10 mouse cellular contexts compared by ENCODE assay signal in the genomic region with DNA sequence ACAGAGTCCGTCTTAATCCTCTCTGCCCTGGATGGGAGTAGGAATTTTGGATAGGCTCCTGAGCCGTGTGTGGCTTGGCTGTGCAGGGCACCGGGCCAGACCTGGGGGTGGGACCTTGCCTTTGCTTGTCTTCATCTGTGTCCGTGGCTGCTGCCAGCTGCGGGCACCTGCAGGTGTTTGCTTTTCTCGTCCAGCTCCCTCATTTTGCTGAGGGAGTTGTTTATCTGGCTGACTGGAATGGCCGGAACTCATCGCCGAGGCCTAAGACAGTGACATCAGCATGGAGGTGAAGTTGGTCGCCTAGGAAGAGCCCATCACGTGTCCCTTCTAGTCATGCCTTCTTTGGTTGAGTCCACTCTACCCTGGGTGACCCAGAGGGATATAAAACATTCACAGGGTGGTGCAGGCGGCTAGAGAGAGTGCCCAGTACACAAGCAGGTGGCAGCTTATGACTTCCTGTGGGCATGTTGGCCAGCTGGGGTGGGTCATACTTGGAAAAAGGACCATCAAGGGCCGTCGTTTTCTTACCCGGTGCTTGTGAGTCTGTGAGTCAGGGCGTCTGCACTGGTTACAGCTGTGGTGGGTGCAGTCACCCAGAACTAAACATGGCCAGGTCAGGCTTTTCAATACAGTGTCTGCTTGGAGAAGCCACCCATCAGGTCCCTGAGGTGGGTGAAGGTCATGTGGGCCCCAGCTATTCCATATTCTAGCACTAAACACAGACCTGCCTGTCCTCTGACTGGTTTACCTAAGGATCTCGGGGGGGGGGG. TPM values are rescaled to one million over a fixed set of nuclear protein-coding genes. Genes with fewer than 3 reads are reported as not detected.
A peak's percentile ranks its signal among the peaks of the same experiment; 100 is the strongest.
DNase-seq lines count a peak whose midpoint lies in the region; ATAC-seq lines count a peak whose summit lies in the region.
"Had no signal": no experiment of that assay in that cellular context is flagged by ENCODE, and none has a peak within 500 bp of the region (broad histone marks: within the 10 kb centered on the region; RNA-seq: fewer than 3 reads in every experiment).

No protein-coding gene starts in this region.

- WGBS in embryonic facial prominence, embryonic 15.5 days = 74% methylated on average over 17 of the region's 17 CpGs
- WGBS in intestine, embryonic 16.5 days = 66% methylated on average over 17 of the region's 17 CpGs
- WGBS in midbrain, embryonic 16.5 days = 67% methylated on average over 17 of the region's 17 CpGs
- 78% methylated on average over 17 of the region's 17 CpGs for WGBS in heart, embryonic 10.5 days

- peaks cover 18% of the 10 kb centered on the region for H3K36me3 ChIP-seq in embryonic facial prominence, embryonic 15.5 days
- H3K36me3 ChIP-seq in intestine, embryonic 16.5 days (ENCODE audit: control insufficient read depth, insufficient read depth, low read length) = peaks cover 6% of the 10 kb centered on the region
- H3K36me3 ChIP-seq in midbrain, embryonic 16.5 days (ENCODE audit: control insufficient read depth, insufficient read depth, low read length) = peaks cover 16% of the 10 kb centered on the region; the same call in 1 of the 2 replicates
- peaks cover 49% of the 10 kb centered on the region for H3K36me3 ChIP-seq in heart, embryonic 10.5 days

- peak; percentile 91 for DNase-seq in heart, adult 11 months
- no peak for DNase-seq in heart, adult 9 months (ENCODE audit: low spot score in 2 of 2)
- no peak for DNase-seq in cerebellum, adult 11-12 months
- DNase-seq in gastrocnemius, postnatal 4 days (ENCODE audit: low spot score in 2 of 2) = no peak
- no peak for DNase-seq in heart, embryonic 10.5 days (ENCODE audit: low spot score)

- H3K9ac ChIP-seq in embryonic facial prominence, embryonic 15.5 days = no peak overlapping the region
- H3K9ac ChIP-seq in intestine, embryonic 16.5 days (ENCODE audit: low read depth, low read length) = no peak overlapping the region
- H3K9ac ChIP-seq in midbrain, embryonic 16.5 days (ENCODE audit: low read depth, low read length) = peak overlapping the region; percentile 60

- peaks cover 92% of the 10 kb centered on the region for H3K4me1 ChIP-seq in embryonic facial prominence, embryonic 15.5 days
- H3K4me1 ChIP-seq in intestine, embryonic 16.5 days (ENCODE audit: control insufficient read depth, insufficient read depth, low read length) = peaks cover 86% of the 10 kb centered on the region
- peaks cover 57% of the 10 kb centered on the region for H3K4me1 ChIP-seq in midbrain, embryonic 16.5 days (ENCODE audit: control insufficient read depth, insufficient read depth, low read length)
- peaks cover 98% of the 10 kb centered on the region for H3K4me1 ChIP-seq in heart, embryonic 10.5 days

- H3K27ac ChIP-seq in embryonic facial prominence, embryonic 15.5 days (replicated peaks) = 0 out of 2 replicates have a peak overlapping the region, but pooled peaks have one; percentile 18
- peak overlapping the region; percentile 89 for H3K27ac ChIP-seq in intestine, embryonic 16.5 days (ENCODE audit: low read length)
- peak overlapping the region; percentile 93 for H3K27ac ChIP-seq in midbrain, embryonic 16.5 days (ENCODE audit: low read length)
- H3K27ac ChIP-seq in heart, embryonic 10.5 days = no peak overlapping the region

- no peaks in the 10 kb centered on the region for H3K27me3 ChIP-seq in embryonic facial prominence, embryonic 15.5 days
- no peaks in the 10 kb centered on the region for H3K27me3 ChIP-seq in intestine, embryonic 16.5 days (replicated peaks; ENCODE audit: control insufficient read depth, insufficient read depth, low read length)
- no peaks in the 10 kb centered on the region for H3K27me3 ChIP-seq in midbrain, embryonic 16.5 days (ENCODE audit: control insufficient read depth, insufficient read depth, low read depth, low read length)
- no peaks in the 10 kb centered on the region for H3K27me3 ChIP-seq in heart, embryonic 10.5 days (ENCODE audit: insufficient read depth, poor library complexity, severe bottlenecking)
- H3K27me3 ChIP-seq: megakaryocyte, embryonic 14.5 days had no signal

- no peak overlapping the region for H3K4me3 ChIP-seq in embryonic facial prominence, embryonic 15.5 days (replicated peaks)
- H3K4me3 ChIP-seq in intestine, embryonic 16.5 days (ENCODE audit: low read length) = no peak overlapping the region
- no peak overlapping the region for H3K4me3 ChIP-seq in midbrain, embryonic 16.5 days (ENCODE audit: low read depth, low read length)
- H3K4me3 ChIP-seq in heart, embryonic 10.5 days = no peak overlapping the region; the same call in 1 of the 2 replicates
- H3K4me3 ChIP-seq: megakaryocyte, embryonic 14.5 days had no signal

- ATAC-seq in embryonic facial prominence, embryonic 15.5 days (ENCODE audit: insufficient number of reproducible peaks, low FRiP score, low TSS enrichment, low read depth) = no peak
- ATAC-seq in intestine, embryonic 16.5 days = no peak
- no peak for ATAC-seq in midbrain, embryonic 16.5 days

- H3K9me3 ChIP-seq in embryonic facial prominence, embryonic 15.5 days (replicated peaks) = no peaks in the 10 kb centered on the region
- H3K9me3 ChIP-seq in intestine, embryonic 16.5 days (ENCODE audit: control insufficient read depth, low read length) = no peaks in the 10 kb centered on the region
- no peaks in the 10 kb centered on the region for H3K9me3 ChIP-seq in midbrain, embryonic 16.5 days (replicated peaks; ENCODE audit: control insufficient read depth, low read length, poor library complexity, severe bottlenecking)
- no peaks in the 10 kb centered on the region for H3K9me3 ChIP-seq in heart, embryonic 10.5 days
- H3K9me3 ChIP-seq: megakaryocyte, embryonic 14.5 days had no signal

- H3K4me2 ChIP-seq in embryonic facial prominence, embryonic 15.5 days (replicated peaks) = no peak overlapping the region
- H3K4me2 ChIP-seq in intestine, embryonic 16.5 days (ENCODE audit: low read depth, low read length) = no peak overlapping the region
- H3K4me2 ChIP-seq in midbrain, embryonic 16.5 days (ENCODE audit: low read length) = 0 out of 2 replicates have a peak overlapping the region, but pooled peaks have one; percentile 12

RNA-seq across cellular contexts. Expression of a gene that starts 15.1 kb away (rescaled TPM):
- polyA plus RNA-seq in embryonic facial prominence, embryonic 15.5 days (2015; fragmentation: Nextera tagmentation; extraction: Ambion mirVana) = 117 and 121 TPM in 2 replicates
- polyA plus RNA-seq in intestine, embryonic 16.5 days (2015; fragmentation: Nextera tagmentation; extraction: Ambion mirVana) = 141 and 148 TPM in 2 replicates
- polyA plus RNA-seq in midbrain, embryonic 16.5 days (2015; fragmentation: Nextera tagmentation; extraction: Ambion mirVana) = 194 and 202 TPM in 2 replicates
- total RNA-seq in gastrocnemius, postnatal 4 days (2021) = 10 to 100 TPM; 82.0 to 99.0 TPM
- polyA plus RNA-seq in heart, embryonic 10.5 days (2016; fragmentation: Nextera tagmentation; extraction: Ambion mirVana) = 50.8 and 65.1 TPM in 2 replicates

RNA-seq across cellular contexts. Expression of a gene that starts 26.6 kb away (rescaled TPM):
- 6.8 and 7.4 TPM in 2 replicates for polyA plus RNA-seq in embryonic facial prominence, embryonic 15.5 days (2015; fragmentation: Nextera tagmentation; extraction: Ambion mirVana)
- polyA plus RNA-seq in intestine, embryonic 16.5 days (2015; fragmentation: Nextera tagmentation; extraction: Ambion mirVana) = 4.1 TPM in 2 replicates
- polyA plus RNA-seq in midbrain, embryonic 16.5 days (2015; fragmentation: Nextera tagmentation; extraction: Ambion mirVana) = 36.7 and 43.8 TPM in 2 replicates
- total RNA-seq in gastrocnemius, postnatal 4 days (2021) = 1 to 10 TPM; 1.0 to 2.4 TPM
- polyA plus RNA-seq in heart, embryonic 10.5 days (2016; fragmentation: Nextera tagmentation; extraction: Ambion mirVana) = 9.2 and 9.6 TPM in 2 replicates

RNA-seq across cellular contexts. Expression of a gene that starts 31.7 kb away (rescaled TPM):
- polyA plus RNA-seq in embryonic facial prominence, embryonic 15.5 days (2015; fragmentation: Nextera tagmentation; extraction: Ambion mirVana) = 567 and 575 TPM in 2 replicates
- polyA plus RNA-seq in intestine, embryonic 16.5 days (2015; fragmentation: Nextera tagmentation; extraction: Ambion mirVana) = 466 and 491 TPM in 2 replicates
- 267 and 286 TPM in 2 replicates for polyA plus RNA-seq in midbrain, embryonic 16.5 days (2015; fragmentation: Nextera tagmentation; extraction: Ambion mirVana)
- total RNA-seq in gastrocnemius, postnatal 4 days (2021) = 100 to 1,000 TPM; 976 to 983 TPM
- polyA plus RNA-seq in heart, embryonic 10.5 days (2016; fragmentation: Nextera tagmentation; extraction: Ambion mirVana) = 387 and 414 TPM in 2 replicates

RNA-seq across cellular contexts. Expression of a gene that starts 38.2 kb away (rescaled TPM):
- polyA plus RNA-seq in embryonic facial prominence, embryonic 15.5 days (2015; fragmentation: Nextera tagmentation; extraction: Ambion mirVana) = 0.95 TPM in 1 of 2 replicates, not detected in the other
- polyA plus RNA-seq in intestine, embryonic 16.5 days (2015; fragmentation: Nextera tagmentation; extraction: Ambion mirVana) = not detected in 2 replicates
- polyA plus RNA-seq in midbrain, embryonic 16.5 days (2015; fragmentation: Nextera tagmentation; extraction: Ambion mirVana) = 0.74 TPM in 1 of 2 replicates, not detected in the other
- not detected for total RNA-seq in gastrocnemius, postnatal 4 days (2021)
- 0.30 TPM in 1 of 2 replicates, not detected in the other for polyA plus RNA-seq in heart, embryonic 10.5 days (2016; fragmentation: Nextera tagmentation; extraction: Ambion mirVana)
- total RNA-seq: heart, postnatal 10 days had no signal

RNA-seq across cellular contexts. Expression of a gene that starts 47.6 kb away (rescaled TPM):
- 18.0 and 20.7 TPM in 2 replicates for polyA plus RNA-seq in embryonic facial prominence, embryonic 15.5 days (2015; fragmentation: Nextera tagmentation; extraction: Ambion mirVana)
- polyA plus RNA-seq in intestine, embryonic 16.5 days (2015; fragmentation: Nextera tagmentation; extraction: Ambion mirVana) = 11.1 and 11.9 TPM in 2 replicates
- 15.9 and 17.2 TPM in 2 replicates for polyA plus RNA-seq in midbrain, embryonic 16.5 days (2015; fragmentation: Nextera tagmentation; extraction: Ambion mirVana)
- total RNA-seq in gastrocnemius, postnatal 4 days (2021) = 10 to 100 TPM; 13.4 to 13.5 TPM
- 11.6 and 17.0 TPM in 2 replicates for polyA plus RNA-seq in heart, embryonic 10.5 days (2016; fragmentation: Nextera tagmentation; extraction: Ambion mirVana)
